Mouse (Mus musculus): ENCODE data around the gene Rabggta. TPM values are rescaled to one million over a fixed set of nuclear protein-coding genes. Genes with fewer than 3 reads are reported as not detected.

Gene Rabggta
- total RNA-seq, 2 experiments from 2014 or later = 8.2 to 9.3 TPM

- intact Hi-C loops (cut with DNase I; ENCODE audit: low total_unique reads) = no loop called here
- DNase-seq = no peak
Measured at GRCm38 (mm10) chr14:55735758-55736157, 13.7 kb upstream of the Rabggta start.

- intact Hi-C loops (cut with DNase I; ENCODE audit: low total_unique reads) = no loop called here
Measured at GRCm38 (mm10) chr14:55735334-55735733, 13.3 kb upstream of the Rabggta start.

GRCm38 (mm10) chr14:55734869-55735268 lies 12.8 kb upstream of the Rabggta start:
- intact Hi-C loops (cut with DNase I; ENCODE audit: low total_unique reads) = no loop called here
- no peak for DNase-seq

More at GRCm38 (mm10) chr14:55735334-55735733, 13.3 kb upstream of the Rabggta start:
- DNase-seq = no peak

- intact Hi-C loops (cut with DNase I; ENCODE audit: low total_unique reads) = no loop called here
- no peak for DNase-seq
Measured at GRCm38 (mm10) chr14:55733889-55734288, 11.8 kb upstream of the Rabggta start.

- no peak for DNase-seq
- intact Hi-C loops (cut with DNase I; ENCODE audit: low total_unique reads) = no loop called here
Measured at GRCm38 (mm10) chr14:55730531-55731032, 8.5 kb upstream of the Rabggta start.

- no peak for DNase-seq
- intact Hi-C loops (cut with DNase I; ENCODE audit: low total_unique reads) = no loop called here
Measured at GRCm38 (mm10) chr14:55730116-55730515, 8.1 kb upstream of the Rabggta start.

- intact Hi-C loops (cut with DNase I; ENCODE audit: low total_unique reads) = loop anchor here (5.0 kb wide), 1 partner anchor 36 kb away; no protein-coding TSS in a partner anchor
- no peak for DNase-seq
Measured at GRCm38 (mm10) chr14:55727889-55728685, 6.0 kb upstream of the Rabggta start.

- no peak for DNase-seq
- intact Hi-C loops (cut with DNase I; ENCODE audit: low total_unique reads) = loop anchor here (5.0 kb wide), 1 partner anchor 34 kb away; no protein-coding TSS in a partner anchor
Measured at GRCm38 (mm10) chr14:55726261-55726660, 4.2 kb upstream of the Rabggta start.

GRCm38 (mm10) chr14:55724411-55724871 lies 2.4 kb upstream of the Rabggta start:
- DNase-seq = no peak
- intact Hi-C loops (cut with DNase I; ENCODE audit: low total_unique reads) = no loop called here

GRCm38 (mm10) chr14:55723433-55723832 lies 1.4 kb upstream of the Rabggta start:
- intact Hi-C loops (cut with DNase I; ENCODE audit: low total_unique reads) = no loop called here

GRCm38 (mm10) chr14:55722438-55722945 lies 429 bp upstream of the Rabggta start:
- intact Hi-C loops (cut with DNase I; ENCODE audit: low total_unique reads) = no loop called here
- DNase-seq = no peak

More at GRCm38 (mm10) chr14:55723433-55723832, 1.4 kb upstream of the Rabggta start:
- no peak for DNase-seq

- intact Hi-C loops (cut with DNase I; ENCODE audit: low total_unique reads) = no loop called here
- no peak for DNase-seq
Measured at GRCm38 (mm10) chr14:55721076-55721475, 987 bp downstream of the Rabggta start.

- DNase-seq = no peak
- intact Hi-C loops (cut with DNase I; ENCODE audit: low total_unique reads) = no loop called here
Measured at GRCm38 (mm10) chr14:55720666-55721065, 1.4 kb downstream of the Rabggta start.

GRCm38 (mm10) chr14:55719737-55720136 lies 2.3 kb downstream of the Rabggta start:
- intact Hi-C loops (cut with DNase I; ENCODE audit: low total_unique reads) = no loop called here
- no peak for DNase-seq

GRCm38 (mm10) chr14:55716884-55717283 lies 5.2 kb downstream of the Rabggta start:
- DNase-seq = no peak
- intact Hi-C loops (cut with DNase I; ENCODE audit: low total_unique reads) = no loop called here

GRCm38 (mm10) chr14:55716271-55716670 lies 5.8 kb downstream of the Rabggta start:
- intact Hi-C loops (cut with DNase I; ENCODE audit: low total_unique reads) = no loop called here
- DNase-seq = no peak

GRCm38 (mm10) chr14:55714893-55715292 lies 7.2 kb downstream of the Rabggta start:
- DNase-seq = no peak
- intact Hi-C loops (cut with DNase I; ENCODE audit: low total_unique reads) = no loop called here

- intact Hi-C loops (cut with DNase I; ENCODE audit: low total_unique reads) = no loop called here
- no peak for DNase-seq
Measured at GRCm38 (mm10) chr14:55713729-55714122, 8.3 kb downstream of the Rabggta start, which contains the start of gene Tgm1. TSS of gene Tgm1 (minus strand) at chr14:55713926.

- peak; percentile 28 for DNase-seq
- intact Hi-C loops (cut with DNase I; ENCODE audit: low total_unique reads) = no loop called here
Measured at GRCm38 (mm10) chr14:55713007-55713728, 8.9 kb downstream of the Rabggta start.

GRCm38 (mm10) chr14:55711786-55712185 lies 10.3 kb downstream of the Rabggta start:
- intact Hi-C loops (cut with DNase I; ENCODE audit: low total_unique reads) = no loop called here

More at GRCm38 (mm10) chr14:55711786-55712185, 10.3 kb downstream of the Rabggta start:
- DNase-seq = no peak

All from gastrocnemius, postnatal 14 days (tissue).